Mouse (Mus musculus): ENCODE results near the gene Ostm1. TPM values are rescaled to one million over a fixed set of nuclear protein-coding genes. Genes with fewer than 3 reads are reported as not detected.
A peak's percentile ranks its signal among the peaks of the same experiment; 100 is the strongest.

Ostm1 gene
- polyA plus RNA-seq, 1 experiment = 7.7 TPM

GRCm38 (mm10) chr10:42625907-42626306 lies 42.3 kb downstream of the Ostm1 start:
- Histone ChIP-seq H3K4me3 (ENCODE audit: insufficient read depth, poor library complexity, severe bottlenecking) (no peak overlapping the region), H3ac (ENCODE audit: control insufficient read depth, insufficient read length, low read depth) (no peak overlapping the region), H3K79me2 (ENCODE audit: control insufficient read depth, insufficient read depth) (no peaks in the 10 kb centered on the region), H3K79me3 (ENCODE audit: low read depth) (no peaks in the 10 kb centered on the region), H3K36me3 (ENCODE audit: control insufficient read depth, insufficient read depth) (no peaks in the 10 kb centered on the region), H3K27me3 (ENCODE audit: control insufficient read depth, insufficient read depth, insufficient read length) (peaks cover 21% of the 10 kb centered on the region)
- TF ChIP-seq MYOG (IDR thresholded peaks at IDR 0.05; ENCODE audit: control insufficient read depth, extremely low read depth, insufficient read length) (no peak), MAX (IDR thresholded peaks at IDR 0.05) (no peak), MYOD1 (IDR thresholded peaks at IDR 0.05; ENCODE audit: control insufficient read depth, insufficient read length, low read depth) (no peak), CEBPB (IDR thresholded peaks at IDR 0.05; ENCODE audit: low read depth) (no peak), FOSL1 (IDR thresholded peaks at IDR 0.05; ENCODE audit: insufficient read depth, low read length, poor library complexity, severe bottlenecking) (no peak), USF1 (IDR thresholded peaks at IDR 0.05; ENCODE audit: low read depth) (no peak), CTCF (IDR thresholded peaks at IDR 0.05; ENCODE audit: control insufficient read depth, insufficient read depth, insufficient read length) (no peak)

GRCm38 (mm10) chr10:42630596-42631355 lies 47.2 kb downstream of the Ostm1 start:
- H3K79me3 ChIP-seq (ENCODE audit: low read depth) = no peaks in the 10 kb centered on the region
- H3ac ChIP-seq (ENCODE audit: control insufficient read depth, insufficient read length, low read depth) = no peak overlapping the region
- no peaks in the 10 kb centered on the region for H3K79me2 ChIP-seq (ENCODE audit: control insufficient read depth, insufficient read depth)
- peaks cover 30% of the 10 kb centered on the region for H3K27me3 ChIP-seq (ENCODE audit: control insufficient read depth, insufficient read depth, insufficient read length)
- no peak overlapping the region for H3K4me3 ChIP-seq (ENCODE audit: insufficient read depth, poor library complexity, severe bottlenecking)
- TF ChIP-seq CTCF (IDR thresholded peaks at IDR 0.05; ENCODE audit: control insufficient read depth, insufficient read depth, insufficient read length) (no peak), CEBPB (IDR thresholded peaks at IDR 0.05; ENCODE audit: low read depth) (no peak), MYOG (IDR thresholded peaks at IDR 0.05; ENCODE audit: control insufficient read depth, extremely low read depth, insufficient read length) (no peak), USF1 (IDR thresholded peaks at IDR 0.05; ENCODE audit: low read depth) (no peak), FOSL1 (IDR thresholded peaks at IDR 0.05; ENCODE audit: insufficient read depth, low read length, poor library complexity, severe bottlenecking) (no peak), MYOD1 (IDR thresholded peaks at IDR 0.05; ENCODE audit: control insufficient read depth, insufficient read length, low read depth) (no peak), MAX (IDR thresholded peaks at IDR 0.05) (no peak)
- H3K36me3 ChIP-seq (ENCODE audit: control insufficient read depth, insufficient read depth) = no peaks in the 10 kb centered on the region

- Histone ChIP-seq H3ac (ENCODE audit: control insufficient read depth, insufficient read length, low read depth) (no peak overlapping the region), H3K4me3 (ENCODE audit: insufficient read depth, poor library complexity, severe bottlenecking) (no peak overlapping the region), H3K79me3 (ENCODE audit: low read depth) (no peaks in the 10 kb centered on the region), H3K36me3 (ENCODE audit: control insufficient read depth, insufficient read depth) (no peaks in the 10 kb centered on the region), H3K27me3 (ENCODE audit: control insufficient read depth, insufficient read depth, insufficient read length) (peaks cover 35% of the 10 kb centered on the region), H3K79me2 (ENCODE audit: control insufficient read depth, insufficient read depth) (no peaks in the 10 kb centered on the region)
- TF ChIP-seq MAX (IDR thresholded peaks at IDR 0.05) (no peak), USF1 (IDR thresholded peaks at IDR 0.05; ENCODE audit: low read depth) (no peak), FOSL1 (IDR thresholded peaks at IDR 0.05; ENCODE audit: insufficient read depth, low read length, poor library complexity, severe bottlenecking) (no peak), CEBPB (IDR thresholded peaks at IDR 0.05; ENCODE audit: low read depth) (no peak), CTCF (IDR thresholded peaks at IDR 0.05; ENCODE audit: control insufficient read depth, insufficient read depth, insufficient read length) (no peak), MYOG (IDR thresholded peaks at IDR 0.05; ENCODE audit: control insufficient read depth, extremely low read depth, insufficient read length) (no peak), MYOD1 (IDR thresholded peaks at IDR 0.05; ENCODE audit: control insufficient read depth, insufficient read length, low read depth) (no peak)
Measured at GRCm38 (mm10) chr10:42631754-42632452, 48.3 kb downstream of the Ostm1 start.

GRCm38 (mm10) chr10:42632453-42633360 lies 49.1 kb downstream of the Ostm1 start:
- TF ChIP-seq MYOG (IDR thresholded peaks at IDR 0.05; ENCODE audit: control insufficient read depth, extremely low read depth, insufficient read length) (no peak), USF1 (IDR thresholded peaks at IDR 0.05; ENCODE audit: low read depth) (no peak), CTCF (IDR thresholded peaks at IDR 0.05; ENCODE audit: control insufficient read depth, insufficient read depth, insufficient read length) (no peak), MYOD1 (IDR thresholded peaks at IDR 0.05; ENCODE audit: control insufficient read depth, insufficient read length, low read depth) (no peak), CEBPB (IDR thresholded peaks at IDR 0.05; ENCODE audit: low read depth) (no peak), FOSL1 (IDR thresholded peaks at IDR 0.05; ENCODE audit: insufficient read depth, low read length, poor library complexity, severe bottlenecking) (no peak), MAX (IDR thresholded peaks at IDR 0.05) (no peak)
- Histone ChIP-seq H3ac (ENCODE audit: control insufficient read depth, insufficient read length, low read depth) (peak overlapping the region; percentile 51), H3K79me3 (ENCODE audit: low read depth) (no peaks in the 10 kb centered on the region), H3K4me3 (ENCODE audit: insufficient read depth, poor library complexity, severe bottlenecking) (peak overlapping the region; percentile 23), H3K36me3 (ENCODE audit: control insufficient read depth, insufficient read depth) (no peaks in the 10 kb centered on the region), H3K79me2 (ENCODE audit: control insufficient read depth, insufficient read depth) (no peaks in the 10 kb centered on the region), H3K27me3 (ENCODE audit: control insufficient read depth, insufficient read depth, insufficient read length) (peaks cover 35% of the 10 kb centered on the region)
